Mouse (Mus musculus) CD4-positive helper T cell, adult 2 months (primary cell): Measurements from ENCODE around the gene Ly75.

Experiments used
- DNase-seq: peaks from one replicate; pipeline ENCODE4 v3.0.0-alpha.2; 2012; ENCODE audit warnings: low read depth, missing footprints, low spot score

The Ly75 gene

DNA sequence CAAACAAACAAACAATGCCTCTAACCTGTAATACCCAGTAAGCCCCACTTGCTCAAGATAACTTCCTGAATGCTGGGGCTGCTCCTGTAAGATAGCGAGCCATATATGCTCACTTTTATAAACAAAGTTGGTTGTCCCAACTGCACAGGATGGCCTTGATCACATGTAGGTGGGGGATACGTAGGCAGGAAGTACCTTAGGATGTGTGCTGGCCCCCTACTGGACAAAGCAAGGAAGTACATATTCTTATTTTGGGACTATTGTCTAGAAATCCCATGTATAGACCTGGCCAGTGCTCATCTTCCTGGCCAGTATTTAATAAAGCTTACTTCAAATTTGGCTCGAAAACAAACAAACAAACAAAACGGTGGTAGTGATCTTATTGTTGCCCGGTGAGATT is 59.7 kb downstream of the Ly75 start:
- peak; percentile 44 for DNase-seq

- no peak for DNase-seq
Measured at GRCm38 (mm10) chr2:60322031-60322726, 60.9 kb downstream of the Ly75 start.

DNA sequence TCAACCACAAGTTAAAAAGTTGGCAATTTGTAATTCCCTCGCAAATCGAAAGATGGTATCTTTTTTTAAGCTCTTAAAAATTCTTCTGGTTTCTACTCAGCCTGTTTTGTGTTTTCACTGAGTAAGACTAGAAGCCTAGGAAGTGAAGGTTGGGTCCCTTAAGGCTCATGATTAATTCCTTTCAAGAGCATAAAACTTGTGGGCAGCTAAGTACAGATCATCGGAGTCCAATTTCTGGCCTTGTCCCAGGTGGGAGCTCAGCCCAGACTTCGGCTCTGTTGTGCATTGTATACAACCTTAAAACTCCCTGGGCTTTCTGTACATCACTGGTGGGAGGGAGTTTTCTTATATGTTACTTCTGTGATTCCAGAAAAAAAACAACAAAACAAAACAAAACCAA is 79.3 kb downstream of the Ly75 start:
- DNase-seq: no peak

DNA sequence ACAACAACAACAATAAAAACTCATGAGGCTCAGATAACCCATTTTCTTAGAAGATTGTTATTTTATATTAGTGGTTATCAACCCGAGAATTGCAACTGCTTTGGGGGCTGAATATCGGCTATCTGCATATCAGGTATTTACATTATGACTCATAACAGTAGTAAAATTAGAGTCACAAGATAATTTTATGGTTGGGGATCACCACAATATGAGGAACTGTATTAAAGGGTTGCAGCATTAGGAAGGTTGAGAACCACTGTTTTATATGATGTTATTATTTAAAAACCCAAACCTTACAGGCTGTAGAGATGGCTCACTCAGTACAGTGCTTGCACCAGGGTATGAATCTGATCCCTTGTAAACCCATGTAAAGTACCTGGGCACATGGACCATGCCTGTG is 83.8 kb downstream of the Ly75 start:
- DNase-seq: no peak

DNA sequence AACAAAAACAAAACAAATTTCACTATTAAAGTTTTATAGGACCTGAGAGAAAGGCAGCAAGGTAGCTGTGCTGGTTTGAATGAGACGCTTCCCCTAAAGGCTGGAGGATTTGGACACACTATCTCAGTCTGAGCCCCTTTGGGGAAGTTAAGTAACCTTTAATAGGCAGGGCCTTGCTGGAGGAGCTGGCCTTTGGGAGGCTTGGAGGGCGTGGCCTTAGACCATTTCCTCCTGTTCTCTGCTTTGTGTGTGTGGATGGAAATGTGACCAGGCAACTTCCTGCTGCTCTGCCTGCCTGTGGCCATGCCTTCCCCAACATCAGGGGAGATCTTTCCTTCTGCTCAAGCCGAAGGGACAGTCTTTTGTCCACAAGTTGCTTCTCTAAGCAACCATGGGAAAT is 84.8 kb downstream of the Ly75 start:
- no peak for DNase-seq

DNA sequence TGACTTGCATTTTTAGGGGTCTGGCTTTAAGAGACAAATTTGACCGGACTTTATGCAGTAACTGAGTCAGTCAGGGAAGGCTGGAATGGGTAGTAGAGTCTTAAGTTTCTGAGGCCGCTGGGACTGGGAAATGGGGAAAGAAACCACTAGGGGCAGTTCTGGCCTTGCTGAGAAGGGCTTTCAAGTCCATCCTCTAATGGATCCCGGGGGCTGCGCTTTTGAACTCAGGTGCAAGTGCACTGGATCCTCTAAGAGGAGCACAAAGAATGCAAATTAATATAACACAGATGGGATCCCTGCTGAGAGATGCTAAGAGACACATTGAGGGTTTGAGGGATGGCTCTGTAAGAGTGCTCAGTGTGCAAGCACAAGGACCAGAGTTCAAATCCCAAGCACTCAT is 91.7 kb downstream of the Ly75 start:
- DNase-seq: no peak

- DNase-seq: no peak
Measured at GRCm38 (mm10) chr2:60289451-60289850, 93.7 kb downstream of the Ly75 start.

GRCm38 (mm10) chr2:60288606-60289005 is 94.5 kb downstream of the Ly75 start:
- no peak for DNase-seq

DNA sequence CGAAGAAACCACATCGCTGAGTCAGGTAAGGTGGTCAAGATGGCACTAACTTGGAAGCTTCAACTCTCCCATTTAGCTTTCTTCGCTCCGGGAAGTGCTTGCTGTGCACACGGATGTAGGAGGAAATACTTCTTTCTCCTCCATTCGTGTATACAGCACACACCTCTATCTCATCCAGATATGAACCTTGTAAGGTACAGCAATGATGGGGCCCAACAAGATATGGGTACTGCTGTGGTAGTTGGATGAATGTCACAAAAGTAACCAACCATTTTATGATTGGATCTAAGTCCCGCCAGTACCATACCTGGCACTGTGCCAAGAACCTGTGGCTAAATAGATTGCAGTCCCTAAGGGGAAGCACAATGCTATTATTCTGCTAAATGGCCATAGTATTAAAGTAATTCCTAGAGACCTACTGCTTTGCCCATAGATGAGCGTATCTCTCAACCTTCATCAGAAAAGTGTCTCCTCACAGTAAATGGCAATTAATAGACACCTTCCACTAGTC is 97.9 kb downstream of the Ly75 start:
- DNase-seq: no peak

GRCm38 (mm10) chr2:60284467-60284821 is 98.7 kb downstream of the Ly75 start, which contains the start of gene Cd302:
Cd302 (minus strand) TSS chr2:60284488.
- no peak for DNase-seq

GRCm38 (mm10) chr2:60283751-60284466 is 99.2 kb downstream of the Ly75 start:
- DNase-seq: peak; percentile 42

- no peak for DNase-seq
Measured at GRCm38 (mm10) chr2:60283208-60283750, 99.8 kb downstream of the Ly75 start.

GRCm38 (mm10) chr2:60282625-60283024 is 100.5 kb downstream of the Ly75 start:
- no peak for DNase-seq

- peak; percentile 31 for DNase-seq
Measured at GRCm38 (mm10) chr2:60278627-60279026, 104.5 kb downstream of the Ly75 start.

DNA sequence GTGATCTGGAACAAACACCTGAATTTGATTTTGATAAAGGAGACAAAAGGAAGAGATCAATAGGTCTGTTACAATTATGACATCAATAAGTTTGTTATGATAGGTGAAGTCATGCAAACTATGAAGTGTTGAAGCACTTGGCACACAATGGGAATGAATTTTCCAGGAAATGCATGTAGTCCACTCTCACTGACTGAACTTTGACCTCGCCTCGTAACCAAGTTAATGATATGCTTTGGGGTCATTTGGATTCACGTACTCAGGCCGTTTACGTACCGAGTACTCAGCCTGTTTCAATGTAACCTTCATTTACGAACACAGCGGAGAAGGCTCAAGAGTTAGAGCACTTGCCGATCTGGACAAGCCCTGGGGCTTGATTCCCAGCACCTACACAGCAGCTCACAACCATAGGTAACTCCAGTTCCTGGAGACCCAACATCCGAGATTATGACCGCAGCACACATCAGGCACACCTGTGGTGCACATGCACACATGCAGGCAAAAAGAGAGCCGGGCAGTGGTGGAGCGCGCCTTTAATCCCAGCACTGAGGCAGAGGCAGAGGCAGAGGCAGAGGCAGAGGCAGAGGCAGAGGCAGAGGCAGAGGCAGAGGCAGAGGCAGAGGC is 113.1 kb downstream of the Ly75 start:
- DNase-seq: no peak

DNA sequence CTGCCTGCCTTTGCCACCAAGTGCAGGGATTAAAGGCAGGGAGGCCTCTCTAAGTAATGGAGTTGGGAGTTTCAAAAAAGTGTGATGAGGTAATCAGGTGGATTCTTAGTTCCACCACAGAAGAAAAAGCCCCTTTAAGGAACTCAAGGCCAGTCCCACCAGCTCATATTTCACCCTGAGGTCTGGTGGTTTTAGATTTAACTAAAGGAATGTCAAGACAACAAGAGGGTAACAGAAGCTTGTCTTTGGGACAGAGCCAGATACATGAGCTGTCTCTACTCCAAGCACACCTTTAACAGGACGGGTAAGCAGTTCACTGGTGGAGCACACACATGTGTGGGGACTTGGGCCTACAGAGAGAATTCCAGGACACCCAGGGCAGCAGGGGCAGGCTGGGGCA is 115.5 kb downstream of the Ly75 start:
- DNase-seq: no peak

DNA sequence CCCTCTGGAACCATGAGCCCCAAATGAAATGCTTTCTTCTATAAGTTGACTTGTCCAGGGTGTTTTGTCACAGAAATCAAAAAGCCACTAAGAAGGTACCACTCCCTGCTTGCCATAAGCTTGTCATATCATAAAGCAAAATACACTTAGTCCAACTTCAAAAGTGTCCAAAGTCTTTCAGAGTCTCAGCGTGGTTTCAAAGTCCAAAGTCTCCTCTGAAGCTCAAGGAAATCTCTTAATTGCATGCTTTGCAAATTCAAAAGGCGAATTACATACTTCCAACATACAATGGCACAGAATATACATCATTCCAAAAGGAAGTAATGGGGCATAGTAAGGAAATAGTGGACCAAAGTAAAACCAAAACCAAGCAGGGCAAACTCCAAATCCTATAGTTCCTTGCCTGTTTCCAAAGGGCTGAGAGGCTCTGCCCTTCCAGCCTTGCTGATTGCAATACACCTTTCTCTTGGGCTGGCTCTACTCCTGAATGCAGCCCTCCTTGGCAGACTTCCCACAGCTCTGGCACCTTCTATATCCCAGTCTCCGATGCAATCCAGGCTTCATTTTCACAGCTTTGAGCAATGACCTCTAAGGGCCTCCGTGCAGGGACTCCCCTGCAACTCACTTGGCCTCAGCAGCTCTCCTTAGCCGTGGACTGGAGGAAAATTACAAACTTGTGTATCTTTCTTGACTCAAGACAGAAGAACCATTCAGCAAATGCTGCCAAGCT is 122.3 kb downstream of the Ly75 start:
- no peak for DNase-seq

- DNase-seq: no peak
Measured at GRCm38 (mm10) chr2:60259186-60259585, 123.9 kb downstream of the Ly75 start.

GRCm38 (mm10) chr2:60256751-60257150 is 126.4 kb downstream of the Ly75 start:
- DNase-seq: no peak

- DNase-seq: no peak
Measured at GRCm38 (mm10) chr2:60253506-60253905, 129.6 kb downstream of the Ly75 start.

DNA sequence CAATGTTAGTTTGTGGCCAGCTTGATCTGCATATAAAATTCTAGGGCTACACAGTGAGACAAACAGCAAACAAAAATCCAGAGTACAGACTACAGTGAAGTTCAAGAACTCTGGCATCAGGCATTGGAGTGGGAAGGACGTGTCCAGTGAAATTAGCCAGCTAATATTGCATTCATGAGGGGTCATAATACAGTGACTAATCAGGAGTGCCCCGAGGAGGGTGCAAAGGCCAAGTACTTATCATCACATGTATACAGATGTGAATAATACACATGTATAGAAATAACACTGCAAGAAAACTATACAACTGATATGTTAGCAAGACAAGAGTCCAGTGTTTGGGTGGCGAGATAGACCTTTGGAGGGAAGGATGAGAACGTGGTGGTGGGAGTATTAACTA is 130.3 kb downstream of the Ly75 start:
- no peak for DNase-seq
